Mouse (Mus musculus) olfactory bulb, adult 2 months (tissue): ENCODE measurements around the gene Carmil3. TPM values are rescaled to one million over a fixed set of nuclear protein-coding genes. Genes with fewer than 3 reads are reported as not detected.
A peak's percentile ranks its signal among the peaks of the same experiment; 100 is the strongest.

Experiments
- H3K27ac ChIP-seq: fragments of 200-500 bp; 2 replicates; pipeline ENCODE4 v1.5.1; 2012; ENCODE audit warnings: low read depth, low read length; ENCODE audit not compliant: insufficient read depth
- H3K4me1 ChIP-seq: fragments of 200-500 bp; 2 replicates; pipeline ENCODE4 v1.6.1; 2012; ENCODE audit warnings: low read length; ENCODE audit not compliant: control insufficient read depth, insufficient read depth
- H3K4me3 ChIP-seq: fragments of 200-500 bp; 2 replicates; pipeline ENCODE4 v1.5.1; 2012; ENCODE audit warnings: mild to moderate bottlenecking, low read depth, low read length, moderate library complexity; ENCODE audit not compliant: insufficient read depth
- CTCF ChIP-seq: fragments of 200-500 bp; IDR thresholded peaks from 2 replicates; pipeline ENCODE4 v1.5.1; 2012; ENCODE audit warnings: low read depth, mild to moderate bottlenecking, low read length, moderate library complexity; ENCODE audit not compliant: insufficient read depth
- POLR2A ChIP-seq: fragments of 200-500 bp; IDR thresholded peaks from 2 replicates; pipeline ENCODE4 v1.6.1; 2012; ENCODE audit warnings: mild to moderate bottlenecking, low read depth, low read length, moderate library complexity; ENCODE audit not compliant: insufficient read depth
- WGBS: fragments of 180-500 bp; shearing (Covaris S2); methylation state at CpG from one replicate; pipeline ENCODE4 v1.1.7; 2018; 5-methylcytosine and 5-hydroxymethylcytosine counted together
- polyA plus RNA-seq: library from polyadenylated mRNA; stranded (reverse); fragments of >200 nt; gene quantifications from 2 replicates; pipeline ENCODE4 v1.2.4, GENCODE M21; 2012; ENCODE audit warnings: low replicate concordance; ENCODE audit not compliant: missing spikeins, insufficient read depth, insufficient read length

Carmil3 gene
- polyA plus RNA-seq, 1 experiment: not detected

DNA sequence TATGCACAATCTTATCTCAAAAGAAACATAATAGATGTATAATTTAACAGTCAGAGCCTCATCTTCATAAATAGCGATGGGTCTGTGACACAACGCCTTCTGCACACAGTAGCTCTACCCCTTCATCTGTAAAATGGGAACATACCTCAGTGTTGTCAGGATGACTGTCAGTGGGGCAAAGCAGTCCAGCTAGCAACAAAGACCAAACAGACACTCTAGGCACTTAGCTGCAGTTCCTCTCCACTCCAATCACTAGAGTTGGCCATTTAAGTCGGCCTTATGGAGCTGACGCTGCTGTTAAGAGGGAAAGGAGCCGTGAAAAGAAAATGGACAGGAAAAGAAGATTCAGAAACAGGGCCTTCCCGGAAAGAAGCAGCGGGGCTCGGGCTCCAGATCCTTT lies 61.3 kb downstream of the Carmil3 start:
- WGBS: 92% methylated on average over 8 of the region's 8 CpGs
- TF ChIP-seq CTCF: no peak
- H3K4me3 ChIP-seq: no peak overlapping the region
- no peak overlapping the region for H3K27ac ChIP-seq
- H3K4me1 ChIP-seq: no peaks in the 10 kb centered on the region

DNA sequence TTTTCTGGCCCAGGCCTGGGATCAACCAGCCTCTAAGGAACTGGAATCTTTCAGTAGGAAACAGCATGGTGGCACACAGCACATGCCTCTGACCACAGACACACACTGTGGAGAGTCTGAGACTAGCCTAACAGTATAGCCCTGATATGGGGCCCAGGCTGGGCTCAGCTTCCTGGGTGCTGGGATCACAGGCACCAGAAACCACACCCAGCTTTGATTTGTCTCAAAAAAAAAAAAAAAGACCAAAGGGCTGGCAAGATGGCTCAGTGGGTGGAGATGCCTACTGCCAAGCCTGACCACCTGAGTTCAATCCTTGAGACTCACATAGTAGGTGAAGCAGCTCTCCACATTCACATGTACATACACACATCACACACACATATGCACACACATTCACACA lies 64.2 kb downstream of the Carmil3 start:
- TF ChIP-seq CTCF (no peak), POLR2A (no peak)
- peak overlapping the region; percentile 33; the same call in 1 of the 2 replicates for H3K27ac ChIP-seq
- no peaks in the 10 kb centered on the region for H3K4me1 ChIP-seq
- no peak overlapping the region for H3K4me3 ChIP-seq

DNA sequence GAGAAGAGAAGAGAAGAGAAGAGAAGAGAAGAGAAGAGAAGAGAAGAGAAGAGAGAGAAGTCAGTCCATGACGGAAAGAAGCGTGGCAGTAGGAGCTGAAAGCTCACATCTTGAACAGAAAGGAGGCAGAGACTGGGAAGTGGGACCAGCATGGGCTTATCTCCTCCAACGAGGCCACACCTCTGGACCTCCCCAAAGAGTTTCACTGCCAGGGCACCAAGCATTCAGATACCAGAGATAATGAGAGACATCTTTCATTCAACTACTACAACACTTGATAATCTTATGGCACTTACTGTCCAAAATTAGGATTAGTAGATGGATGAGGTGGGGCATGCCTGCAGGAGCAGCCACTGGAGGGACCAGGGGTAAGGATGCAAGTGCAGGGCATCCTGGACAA lies 65.3 kb downstream of the Carmil3 start:
- Histone ChIP-seq H3K4me1 (no peaks in the 10 kb centered on the region), H3K4me3 (no peak overlapping the region), H3K27ac (no peak overlapping the region)
- TF ChIP-seq CTCF (no peak), POLR2A (no peak)
- 76% methylated on average over 3 of the region's 3 CpGs for WGBS

DNA sequence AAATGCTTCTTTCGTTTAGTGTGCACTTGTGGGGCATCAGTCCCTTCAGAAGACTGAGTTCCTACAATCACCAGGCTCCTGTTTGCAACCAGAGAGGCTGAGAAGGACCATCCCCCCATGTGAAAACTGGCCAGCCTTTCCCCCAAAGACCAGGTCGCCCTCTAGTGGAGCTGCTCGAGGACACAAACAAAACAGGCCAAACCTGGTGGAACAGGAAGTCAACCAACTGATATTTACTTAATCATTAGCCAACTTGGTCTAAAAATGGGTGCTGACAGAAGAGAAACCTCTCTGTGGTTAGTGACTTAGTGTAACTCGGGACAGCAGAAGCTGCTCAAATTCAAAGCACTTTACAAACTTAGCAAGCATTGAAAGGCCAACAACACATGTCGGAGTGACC lies 66.6 kb downstream of the Carmil3 start:
- Histone ChIP-seq H3K4me1 (peaks cover 7% of the 10 kb centered on the region), H3K4me3 (no peak overlapping the region), H3K27ac (no peak overlapping the region)
- TF ChIP-seq POLR2A (no peak), CTCF (peak; percentile 45; the same call in 1 of the 2 replicates)
- WGBS: 26% methylated on average over 5 of the region's 5 CpGs

DNA sequence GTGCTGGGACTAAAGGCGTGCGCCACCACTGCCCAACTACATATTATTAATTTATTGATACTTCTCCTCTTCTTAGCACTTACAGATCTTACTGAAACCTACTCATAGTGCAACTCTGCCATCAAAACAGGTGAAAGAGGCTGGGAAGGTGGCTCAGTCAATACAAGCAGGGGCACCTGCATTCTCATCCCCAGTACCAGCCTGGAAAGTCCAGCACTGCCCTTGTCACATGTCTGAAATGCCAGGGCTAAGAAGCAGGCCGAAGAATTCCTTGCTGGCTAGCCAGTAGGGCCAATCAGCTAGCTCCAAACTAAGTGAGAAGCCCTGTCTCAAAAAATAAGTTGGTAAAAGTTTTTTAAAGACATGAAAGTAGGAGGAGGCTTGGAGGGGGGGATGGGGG lies 67.1 kb downstream of the Carmil3 start:
- no peak overlapping the region for H3K27ac ChIP-seq
- WGBS: 93% methylated on average over 3 of the region's 3 CpGs
- no peak for TF ChIP-seq CTCF
- TF ChIP-seq POLR2A: no peak
- H3K4me1 ChIP-seq: peaks cover 8% of the 10 kb centered on the region
- H3K4me3 ChIP-seq: no peak overlapping the region

Other genes starting within 250 kb of the Carmil3 start
- gene Dhrs4, start 11.9 kb upstream of the Carmil3 start, polyA plus RNA-seq: not detected in 2 replicates
- gene Cpne6, start 19.8 kb downstream of the Carmil3 start, polyA plus RNA-seq: 357 TPM in 1 of 2 replicates, not detected in the other
- gene Nrl, start 34.3 kb downstream of the Carmil3 start, polyA plus RNA-seq: not detected in 2 replicates
- not detected in 2 replicates for gene Pck2, start 49.6 kb downstream of the Carmil3 start, polyA plus RNA-seq
- not detected in 2 replicates for gene Dcaf11, start 69.4 kb downstream of the Carmil3 start, polyA plus RNA-seq
- gene A730061H03Rik, start 69.8 kb downstream of the Carmil3 start, polyA plus RNA-seq: not detected in 2 replicates
- gene Fitm1, start 85.0 kb downstream of the Carmil3 start, polyA plus RNA-seq: not detected in 2 replicates
- gene Psme1, start 87.5 kb downstream of the Carmil3 start, polyA plus RNA-seq: not detected in 2 replicates
- not detected in 2 replicates for gene Emc9, start 94.7 kb downstream of the Carmil3 start, polyA plus RNA-seq
- not detected in 2 replicates for gene Psme2, start 100.5 kb downstream of the Carmil3 start, polyA plus RNA-seq
- gene Rnf31, start 101.1 kb downstream of the Carmil3 start, polyA plus RNA-seq: not detected in 2 replicates
- gene Irf9, start 112.9 kb downstream of the Carmil3 start, polyA plus RNA-seq: not detected in 2 replicates
- gene Rec8, start 127.4 kb downstream of the Carmil3 start, polyA plus RNA-seq: not detected in 2 replicates
- not detected in 2 replicates for gene Ipo4, start 145.3 kb downstream of the Carmil3 start, polyA plus RNA-seq
- gene Gm49378, start 147.2 kb downstream of the Carmil3 start, polyA plus RNA-seq: not detected in 2 replicates
- gene Tm9sf1, start 153.2 kb downstream of the Carmil3 start, polyA plus RNA-seq: not detected in 2 replicates
- not detected in 2 replicates for gene Tssk4, start 159.5 kb downstream of the Carmil3 start, polyA plus RNA-seq
- not detected in 2 replicates for gene Mdp1, start 169.9 kb downstream of the Carmil3 start, polyA plus RNA-seq
- not detected in 2 replicates for gene Gmpr2, start 181.3 kb downstream of the Carmil3 start, polyA plus RNA-seq
- not detected in 2 replicates for gene Nedd8, start 181.5 kb downstream of the Carmil3 start, polyA plus RNA-seq
- not detected in 2 replicates for gene Tinf2, start 191.2 kb downstream of the Carmil3 start, polyA plus RNA-seq
- not detected in 2 replicates for gene Tgm1, start 223.3 kb downstream of the Carmil3 start, polyA plus RNA-seq
- gene Rabggta, start 231.6 kb downstream of the Carmil3 start, polyA plus RNA-seq: not detected in 2 replicates